Mouse (Mus musculus) liver, embryonic 14.5 days (tissue): ENCODE measurements around the gene Arl5a. TPM values are rescaled to one million over a fixed set of nuclear protein-coding genes. Genes with fewer than 3 reads are reported as not detected.

Experiments
- ATAC-seq: fragments of 200-750 bp; cut with Nextera tagmentation; 2 replicates; pipeline ENCODE4 v1.8.0; 2017; ENCODE audit warnings: moderate number of reproducible peaks, mild to moderate bottlenecking, moderate library complexity; ENCODE audit not compliant: insufficient read depth
- DNase-seq, 3 experiments: peaks; one replicate each; pipeline ENCODE4 v3.0.0-alpha.2; 2012 to 2013; ENCODE audit warnings: low read depth in 3 of 3, low spot score in 3 of 3
- H3K27ac ChIP-seq: fragments of 300-500 bp; sonication (generic); 2 replicates; pipeline ENCODE4 v1.5.1; 2014; ENCODE audit warnings: moderate library complexity, mild to moderate bottlenecking, control low read depth, inconsistent platforms
- H3K27me3 ChIP-seq: fragments of 300-500 bp; sonication (generic); 2 replicates; pipeline ENCODE4 v1.6.1; 2014; ENCODE audit warnings: mild to moderate bottlenecking, low read length, moderate library complexity; ENCODE audit not compliant: control insufficient read depth, insufficient read depth
- H3K36me3 ChIP-seq: fragments of 300-500 bp; sonication (generic); replicated peaks from 2 replicates; pipeline ENCODE4 v1.6.1; 2014; ENCODE audit warnings: low read depth; ENCODE audit not compliant: control insufficient read depth, insufficient read depth
- H3K4me1 ChIP-seq, 2 experiments: fragments of 200-500 bp in 1 of 2; fragments of 300-500 bp in 1 of 2; sonication (generic) in 1 of 2; replicated peaks; 2 replicates each; pipeline ENCODE4 v1.6.1; 2012 to 2014; ENCODE audit warnings: antibody characterized with exemption in 1 of 2, inconsistent platforms in 1 of 2, low read length in 1 of 2; ENCODE audit not compliant: control insufficient read depth in 2 of 2, insufficient read depth in 2 of 2
- H3K4me2 ChIP-seq: fragments of 300-500 bp; sonication (generic); 2 replicates; pipeline ENCODE4 v1.6.1; 2014; ENCODE audit warnings: low read depth, mild to moderate bottlenecking, control low read depth, moderate library complexity
- H3K4me3 ChIP-seq, 2 experiments: fragments of 200-500 bp in 1 of 2; fragments of 300-500 bp in 1 of 2; sonication (generic) in 1 of 2; 2 replicates each; pipeline ENCODE4 v1.5.1; 2012 to 2014; ENCODE audit warnings: low read depth in 2 of 2, low read length in 2 of 2, mild to moderate bottlenecking in 2 of 2, control low read depth in 1 of 2, inconsistent platforms in 1 of 2, moderate library complexity in 1 of 2; ENCODE audit not compliant: insufficient read depth in 1 of 2
- H3K9ac ChIP-seq: fragments of 300-500 bp; sonication (generic); replicated peaks from 2 replicates; pipeline ENCODE4 v1.6.1; 2014; ENCODE audit warnings: mild to moderate bottlenecking, control low read depth, moderate library complexity
- H3K9me3 ChIP-seq: fragments of 300-500 bp; sonication (generic); 2 replicates; pipeline ENCODE4 v1.6.1; 2016; ENCODE audit warnings: low read length, mixed read lengths; ENCODE audit not compliant: control insufficient read depth
- CTCF ChIP-seq: IDR thresholded peaks from 2 replicates; pipeline ENCODE4 v1.5.1; 2016; ENCODE audit warnings: antibody characterized with exemption, low read depth, control low read depth
- EP300 ChIP-seq: IDR thresholded peaks from 2 replicates; pipeline ENCODE4 v1.6.1; 2016; ENCODE audit warnings: antibody characterized with exemption, low read depth
- WGBS: fragments of 180-500 bp; shearing (Covaris S2); extraction: QIAGEN DNeasy Blood & Tissue Kit; methylation state at CpG from one replicate; pipeline ENCODE4 v1.1.7; 2014; ENCODE audit not compliant: insufficient replicate concordance; 5-methylcytosine and 5-hydroxymethylcytosine counted together
- polyA plus RNA-seq, 2 experiments: library from polyadenylated mRNA; depleted of rRNA in 1 of 2; stranded (reverse) in 1 of 2; unstranded in 1 of 2; fragments of >200 nt; fragmentation: Nextera tagmentation in 1 of 2; extraction: Ambion mirVana in 1 of 2; gene quantifications; 2 replicates each; pipeline versions ENCODE4 v1.2.1 to v1.2.3; 2012 to 2014

Gene Arl5a
- polyA plus RNA-seq, 2 experiments = 18.2 to 34.9 TPM

GRCm38 (mm10) chr2:52433365-52433764 is 8.7 kb upstream of the Arl5a start:
- no peaks in the 10 kb centered on the region for H3K36me3 ChIP-seq
- H3K9ac ChIP-seq = no peak overlapping the region
- no peaks in the 10 kb centered on the region for H3K27me3 ChIP-seq
- H3K4me3 ChIP-seq = no peak overlapping the region
- no peak overlapping the region for H3K4me2 ChIP-seq
- DNase-seq = no peak
- no peaks in the 10 kb centered on the region for H3K9me3 ChIP-seq
- ATAC-seq = no peak
- TF ChIP-seq EP300 = no peak
- TF ChIP-seq CTCF = no peak
- 72% methylated on average over 7 of the region's 7 CpGs for WGBS
- no peak overlapping the region for H3K27ac ChIP-seq
- H3K4me1 ChIP-seq = 0 out of 4 replicates have a peak, but pooled peaks cover 0 to 2% of the 10 kb centered on the region in 2 experiments

GRCm38 (mm10) chr2:52427383-52427782 is 2.7 kb upstream of the Arl5a start:
- TF ChIP-seq EP300 = no peak
- TF ChIP-seq CTCF = no peak
- ATAC-seq (no peak), DNase-seq (no peak)
- Histone ChIP-seq H3K4me2 (no peak overlapping the region), H3K27ac (no peak overlapping the region), H3K4me1 (peaks cover 5 to 15% of the 10 kb centered on the region in 2 experiments), H3K4me3 (no peak overlapping the region), H3K27me3 (no peaks in the 10 kb centered on the region), H3K36me3 (no peaks in the 10 kb centered on the region), H3K9me3 (no peaks in the 10 kb centered on the region), H3K9ac (no peak overlapping the region)
- 77% methylated on average over 3 of the region's 3 CpGs for WGBS

GRCm38 (mm10) chr2:52426041-52426440 is 1.3 kb upstream of the Arl5a start:
- H3K27ac ChIP-seq = no peak overlapping the region
- peak overlapping the region; percentile 84 for H3K9ac ChIP-seq
- TF ChIP-seq EP300 (no peak), CTCF (no peak)
- WGBS = 82% methylated on average over 3 of the region's 3 CpGs
- H3K4me1 ChIP-seq = peaks cover 19 to 28% of the 10 kb centered on the region in 2 experiments
- no peak for ATAC-seq
- no peaks in the 10 kb centered on the region for H3K9me3 ChIP-seq
- no peak for DNase-seq
- H3K4me3 ChIP-seq = peak overlapping the region in 1 of 2 experiments; percentile 96; a peak in 2 of 4 replicates
- H3K36me3 ChIP-seq = no peaks in the 10 kb centered on the region
- H3K4me2 ChIP-seq = peak overlapping the region; percentile 78
- no peaks in the 10 kb centered on the region for H3K27me3 ChIP-seq

- TF ChIP-seq EP300 (no peak), CTCF (no peak)
- no peaks in the 10 kb centered on the region for H3K36me3 ChIP-seq
- peaks cover 19 to 31% of the 10 kb centered on the region in 2 experiments for H3K4me1 ChIP-seq
- H3K4me3 ChIP-seq = peak overlapping the region; percentile 72 to 96
- 21% methylated on average over 10 of the region's 10 CpGs for WGBS
- H3K9ac ChIP-seq = peak overlapping the region; percentile 84
- peak overlapping the region; percentile 1; the same call in 1 of the 2 replicates for H3K27ac ChIP-seq
- ATAC-seq = no peak
- DNase-seq = no peak
- H3K4me2 ChIP-seq = peak overlapping the region; percentile 78
- no peaks in the 10 kb centered on the region for H3K9me3 ChIP-seq
- no peaks in the 10 kb centered on the region for H3K27me3 ChIP-seq
Measured at GRCm38 (mm10) chr2:52425523-52425795, 758 bp upstream of the Arl5a start.

- H3K4me2 ChIP-seq = peak overlapping the region; percentile 77
- H3K27me3 ChIP-seq = no peaks in the 10 kb centered on the region
- H3K9me3 ChIP-seq = no peaks in the 10 kb centered on the region
- H3K4me3 ChIP-seq = peak overlapping the region; percentile 75 to 96
- H3K9ac ChIP-seq = peak overlapping the region; percentile 95
- WGBS = under 1% methylated on average over 42 of the region's 42 CpGs
- TF ChIP-seq EP300 (no peak), CTCF (peak; percentile 22; the same call in 1 of the 2 replicates)
- no peaks in the 10 kb centered on the region for H3K36me3 ChIP-seq
- ATAC-seq = peak; percentile 70
- peaks cover 22 to 33% of the 10 kb centered on the region in 2 experiments for H3K4me1 ChIP-seq
- peak overlapping the region; percentile 67 for H3K27ac ChIP-seq
- DNase-seq = peak in 2 of 3 experiments; percentile 22 to 36
Measured at GRCm38 (mm10) chr2:52424248-52424728, 413 bp downstream of the Arl5a start.
